Mouse (Mus musculus): ENCODE measurements at regions not wholly inside any gene's neighbourhood (a gene's known extent, or its start where the extent isn't known, plus 50 kb on each side); places are given as distances from the start of the nearest gene placed in this dataset.

DNA sequence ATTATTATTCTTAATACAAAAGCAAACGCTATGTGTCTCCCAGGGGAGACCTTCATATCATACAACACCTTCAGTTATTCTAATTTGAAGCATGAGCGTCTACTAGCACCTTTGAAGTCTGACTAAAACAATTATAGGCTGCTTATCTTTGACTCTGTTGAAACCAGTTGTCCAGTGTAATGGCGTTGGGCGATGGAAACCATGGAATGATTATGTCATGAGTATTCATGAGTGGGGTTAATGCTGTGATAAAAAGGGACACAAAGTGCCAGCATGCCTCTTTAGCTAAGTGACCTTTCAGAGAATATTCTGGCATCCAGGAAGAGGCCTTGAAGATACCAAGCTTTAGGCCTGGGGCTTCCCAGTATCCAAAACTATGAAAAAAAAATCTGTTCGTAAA is 53.6 kb upstream of the Tent5a start:
- no peak for DNase-seq (ENCODE audit: low spot score in 2 of 2)

DNA sequence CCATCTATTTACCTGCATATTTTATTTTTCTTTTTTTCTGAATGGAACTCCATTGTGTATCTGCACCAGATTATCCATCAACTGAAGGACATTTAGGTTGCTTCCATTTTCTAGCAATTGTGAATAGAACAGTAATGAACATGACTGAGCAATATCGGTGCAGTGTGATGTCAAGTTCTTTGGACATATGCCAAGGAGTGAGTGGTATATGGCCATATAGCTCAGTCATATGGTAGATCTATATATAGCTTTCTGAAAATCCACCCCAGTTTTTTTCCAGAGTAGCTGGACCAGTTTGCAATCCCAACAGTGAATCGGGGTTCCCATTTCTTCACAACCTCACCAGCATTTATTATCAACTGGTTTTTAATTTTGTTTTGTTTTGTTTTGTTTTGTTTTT is 52.0 kb upstream of the Tent5a start:
- no peak for DNase-seq (ENCODE audit: low spot score in 2 of 2)

Measured in left cerebral cortex, adult 9 months (tissue).